Mouse (Mus musculus): ENCODE results near the gene Tmem198b.

DNA sequence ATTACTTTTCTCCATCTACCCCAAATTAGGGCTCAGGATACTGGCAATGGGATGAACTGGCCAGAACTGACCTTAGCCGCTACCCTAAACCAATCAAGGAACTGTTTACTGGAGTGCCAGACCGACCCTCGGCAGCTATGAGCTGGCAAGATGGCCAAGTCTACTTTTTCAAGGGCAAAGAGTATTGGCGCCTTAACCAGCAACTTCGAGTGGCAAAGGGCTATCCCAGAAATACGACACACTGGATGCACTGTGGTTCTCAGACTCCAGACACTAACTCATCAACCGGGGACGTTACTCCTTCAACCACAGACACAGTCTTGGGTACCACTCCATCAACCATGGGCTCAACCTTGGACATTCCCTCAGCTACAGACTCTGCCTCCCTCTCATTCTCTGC, 5.5 kb downstream of the Tmem198b start:
- TF ChIP-seq CTCF (IDR thresholded peaks at IDR 0.05; ENCODE audit: low read depth, low read length) (no peak), GATA1 (IDR thresholded peaks at IDR 0.05; ENCODE audit: borderline replicate concordance, low read length) (no peak), TAL1 (conservative IDR thresholded peaks at IDR 0.05; ENCODE audit: low read depth, low read length) (no peak), POLR2AphosphoS5 (IDR thresholded peaks at IDR 0.05; ENCODE audit: insufficient replicate concordance, low read depth, low read length) (no peak)
